Mouse (Mus musculus) gastrocnemius, adult 8-10 months (tissue): ENCODE data around the gene Nbr1. TPM values are rescaled to one million over a fixed set of nuclear protein-coding genes. Genes with fewer than 3 reads are reported as not detected.

ENCODE experiments used
- DNase-seq, 2 experiments: peaks; one replicate each; pipeline ENCODE4 v3.0.0; 2022; ENCODE audit warnings: low spot score in 2 of 2
- total RNA-seq, 4 experiments: library from RNA; stranded (reverse); gene quantifications; 2 replicates each; pipeline ENCODE4 v1.2.4; 2022

Gene Nbr1
- 10 to 100 TPM; 61.4 to 66.8 (median 65.4) TPM for total RNA-seq

DNA sequence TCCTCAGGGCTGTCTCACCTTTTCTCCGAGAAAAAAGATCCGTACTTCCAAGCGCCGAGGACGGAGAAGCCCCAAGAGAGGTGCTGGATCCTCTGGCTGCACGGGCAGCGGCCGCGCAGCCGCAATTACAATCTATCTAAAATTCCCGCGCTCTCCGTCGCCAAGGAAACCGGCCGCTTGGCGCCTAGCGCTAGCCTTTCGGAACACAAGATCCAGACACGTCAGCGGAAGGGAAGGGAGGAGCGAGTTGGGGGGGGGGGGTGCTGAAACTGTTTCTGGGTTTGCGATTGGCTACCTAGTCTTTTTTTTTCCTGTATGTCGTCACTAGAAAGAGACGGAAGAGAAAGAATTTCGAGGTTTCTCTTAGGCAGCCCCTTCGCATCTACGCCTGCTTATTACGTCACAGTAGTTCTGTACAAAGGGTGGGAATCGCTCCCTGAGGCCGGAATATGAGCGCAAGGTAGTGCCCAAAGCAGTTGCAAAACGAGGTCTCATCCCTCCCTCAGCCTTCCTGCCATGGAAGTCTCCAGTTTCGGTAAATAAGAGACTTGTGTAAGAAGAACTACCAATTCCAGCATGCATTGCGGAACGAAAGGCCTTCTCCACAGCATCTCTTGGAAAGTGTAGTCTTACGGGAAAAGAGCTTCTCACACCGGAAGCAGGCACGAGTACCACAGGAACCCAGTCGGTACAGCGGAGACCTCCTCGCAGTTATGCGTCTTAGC lies at the start of gene Nbr1, which contains the start of gene Brca1:
TSS of gene Nbr1 (plus strand) at position 399 of the 725 bp plus-strand sequence.
TSS of gene Brca1 (minus strand) at position 205 of the 725 bp plus-strand sequence.
- peak; percentile 78 to 83 for DNase-seq

DNA sequence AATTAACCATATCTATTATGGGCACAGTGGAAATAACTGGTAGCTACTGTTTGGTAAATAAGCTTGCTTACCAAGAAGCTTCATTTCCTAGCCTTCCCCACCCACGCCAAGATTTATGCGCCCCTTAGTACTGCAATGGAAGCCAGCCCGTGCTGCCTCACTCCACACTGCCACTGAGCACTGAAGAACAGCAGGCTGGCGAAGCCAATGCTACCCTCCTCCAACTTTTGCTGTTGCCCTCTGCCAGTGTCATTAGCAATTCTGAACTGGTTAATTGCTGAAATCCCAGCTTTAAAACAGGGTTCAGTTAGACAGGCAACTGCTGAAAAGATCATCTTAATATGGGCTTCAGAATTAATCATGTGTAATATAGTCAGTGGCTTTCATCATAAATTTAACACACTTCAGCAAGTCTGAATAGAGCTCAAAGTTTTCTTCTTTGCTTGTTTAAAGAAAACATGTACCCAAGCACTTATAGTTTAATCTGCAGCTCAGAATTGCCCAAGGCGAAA lies 45.6 kb upstream of the Nbr1 start:
- DNase-seq, result no peak

DNA sequence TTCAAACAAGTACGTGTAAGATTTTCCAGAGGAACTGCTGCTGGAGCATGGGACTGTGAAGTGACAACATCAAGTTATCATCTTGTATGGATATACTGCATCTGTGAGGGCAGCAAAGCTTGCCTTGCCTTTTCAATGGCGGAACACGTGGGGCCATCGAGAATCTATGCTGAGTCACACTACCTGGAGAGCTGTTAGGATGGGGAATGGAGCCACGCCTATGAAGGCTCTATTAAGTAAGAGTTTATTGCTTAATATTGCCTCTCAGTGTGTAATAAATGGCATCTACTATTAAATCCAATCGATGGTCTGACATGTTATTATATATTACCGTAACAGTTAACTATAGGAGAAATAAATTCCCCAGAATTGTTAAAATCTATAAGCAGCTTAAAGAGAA lies 44.9 kb upstream of the Nbr1 start:
- no peak for DNase-seq

DNA sequence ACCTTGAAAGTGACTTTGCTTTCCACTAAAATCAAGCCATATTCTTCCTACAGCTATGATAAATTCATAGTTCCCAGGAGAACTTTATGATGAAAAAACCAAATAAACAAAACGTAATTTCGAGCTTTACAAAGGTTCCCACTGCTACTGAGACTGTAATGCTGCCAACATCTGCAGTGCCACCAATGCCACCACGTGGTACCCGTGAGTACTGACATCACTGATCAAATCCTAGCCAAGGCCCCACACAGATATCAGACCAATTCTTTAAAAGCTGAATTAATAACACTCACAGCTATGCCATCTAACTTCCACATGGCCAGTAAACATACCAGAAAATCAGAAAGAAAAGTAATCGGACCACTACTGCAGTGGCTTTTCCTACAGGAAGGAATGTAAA lies 33.0 kb upstream of the Nbr1 start:
- DNase-seq, result no peak

DNA sequence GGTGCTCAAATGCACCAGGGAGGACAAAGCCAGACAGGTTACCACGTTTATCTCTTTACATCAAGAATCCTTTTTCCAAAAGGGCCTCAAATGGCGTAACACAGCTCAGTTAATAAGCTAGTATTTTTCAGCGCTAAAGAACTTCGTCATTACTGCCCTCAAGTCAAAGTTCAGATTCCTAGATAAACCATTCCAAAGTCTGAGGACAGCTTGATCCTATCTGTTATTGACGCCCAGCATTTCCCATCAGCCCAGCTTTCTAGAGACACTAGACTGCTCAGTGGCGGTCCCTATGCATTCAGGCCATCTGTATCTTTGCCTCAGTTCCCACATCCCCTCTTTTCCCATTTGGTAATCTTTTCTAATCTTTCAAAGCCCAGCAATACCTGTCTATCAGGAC lies 32.6 kb upstream of the Nbr1 start:
- no peak for DNase-seq

DNA sequence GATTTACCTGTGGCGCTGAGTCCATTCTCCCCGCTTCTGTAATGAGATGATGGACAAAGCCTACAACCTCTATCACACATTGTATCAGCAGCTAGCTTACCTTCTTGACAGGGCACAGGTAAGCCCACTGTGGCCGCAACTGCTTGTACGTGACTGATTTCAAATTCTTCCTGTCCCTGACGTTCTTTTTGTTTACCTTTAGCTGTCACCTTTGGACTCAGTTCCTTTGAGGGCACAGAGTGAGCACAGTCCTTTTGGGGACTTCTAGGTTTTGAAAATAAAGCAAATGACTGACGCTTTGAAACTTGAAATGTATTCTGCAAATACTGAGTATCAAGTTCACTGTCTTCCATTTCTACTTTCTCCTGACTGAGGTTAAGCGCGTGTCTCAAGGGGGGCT lies 27.5 kb upstream of the Nbr1 start:
- DNase-seq, result no peak

DNA sequence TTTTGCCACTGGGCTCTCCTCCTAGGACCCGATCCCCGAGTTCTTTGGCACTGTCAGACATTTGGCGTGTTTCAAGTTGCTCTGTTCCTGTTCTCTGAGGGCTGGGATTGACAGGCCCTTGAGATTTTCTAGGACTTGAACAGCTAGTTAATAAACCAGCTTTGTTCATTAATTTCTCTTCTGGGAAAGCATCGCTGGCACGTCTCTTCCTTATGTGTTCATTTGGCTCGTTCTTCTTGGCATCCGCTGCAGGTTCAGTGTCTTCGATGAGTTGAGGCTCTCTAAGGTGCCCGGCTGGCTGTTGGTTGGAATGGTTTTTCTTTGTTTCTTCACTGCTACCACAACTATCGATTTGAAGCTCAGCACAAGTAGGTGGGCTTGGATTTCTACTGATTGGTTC lies 26.9 kb upstream of the Nbr1 start:
- DNase-seq, result no peak

DNA sequence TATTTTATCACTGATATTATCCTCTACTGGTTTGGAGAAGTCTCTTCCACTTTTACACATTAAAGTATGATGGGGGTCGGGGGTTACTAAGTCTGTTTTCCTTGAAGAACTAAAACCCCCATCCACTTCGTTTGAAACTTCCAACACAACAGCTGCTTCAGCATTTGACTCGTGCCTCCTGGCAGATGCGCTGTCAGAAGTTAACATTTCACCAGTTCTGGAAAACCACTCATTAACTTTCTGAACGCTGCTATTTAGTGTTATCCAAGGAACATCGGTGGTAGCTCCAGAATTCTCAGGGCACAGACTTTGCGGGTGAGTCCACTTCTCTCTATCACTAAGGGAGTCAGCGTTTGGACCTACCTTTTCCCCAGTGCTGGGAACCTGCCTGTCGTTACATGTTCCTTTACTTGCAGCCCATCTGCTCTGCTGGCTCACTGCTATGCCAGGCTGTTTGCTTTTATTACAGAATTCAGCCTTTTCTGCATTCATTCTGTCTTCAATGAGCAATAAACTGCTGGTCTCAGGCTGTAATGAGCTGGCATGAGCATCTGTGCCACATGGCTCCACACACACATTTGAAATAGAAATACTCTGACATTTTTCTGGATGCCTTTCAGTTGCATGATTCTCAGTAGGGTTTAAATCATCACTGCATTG lies 25.9 kb upstream of the Nbr1 start:
- DNase-seq, result no peak

DNA sequence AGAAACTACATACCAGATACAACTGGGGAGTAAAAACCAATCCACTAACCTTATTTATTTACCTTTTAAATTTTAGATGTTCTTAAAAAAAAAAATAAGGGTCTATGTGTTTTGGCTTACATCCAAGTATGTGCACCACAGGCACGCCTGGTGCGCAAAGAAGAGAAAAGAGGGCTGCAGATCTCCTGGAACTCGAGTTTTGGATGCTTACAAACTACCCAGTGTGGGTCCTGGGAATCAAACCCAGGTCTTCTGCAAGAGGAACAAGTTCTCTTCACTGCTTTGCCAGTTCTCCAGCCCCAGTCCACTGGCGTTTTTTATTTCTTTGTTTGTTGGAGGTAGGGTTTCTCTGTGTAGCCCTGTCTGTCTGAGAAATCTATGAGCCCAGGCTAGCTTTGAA lies 25.3 kb upstream of the Nbr1 start:
- no peak for DNase-seq

DNA sequence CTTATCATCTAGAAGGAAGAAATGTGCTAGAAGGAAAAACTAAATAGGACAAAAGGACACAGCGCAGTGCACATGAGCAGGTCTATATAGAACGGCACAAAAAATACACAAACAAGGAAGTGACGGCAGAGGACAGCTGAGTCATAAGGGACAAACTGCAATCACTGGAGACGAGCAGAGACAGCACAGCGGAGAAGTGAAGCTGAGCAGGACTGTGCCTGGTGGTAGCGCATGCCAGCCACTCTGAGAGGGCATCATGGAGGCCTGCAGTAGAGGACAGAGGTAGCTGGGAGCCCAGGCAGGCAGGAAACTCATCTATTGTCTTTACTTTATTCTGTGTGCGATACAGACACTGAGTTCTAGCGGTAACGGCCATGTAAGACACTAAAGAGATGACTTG lies 8.4 kb upstream of the Nbr1 start:
- no peak for DNase-seq

DNA sequence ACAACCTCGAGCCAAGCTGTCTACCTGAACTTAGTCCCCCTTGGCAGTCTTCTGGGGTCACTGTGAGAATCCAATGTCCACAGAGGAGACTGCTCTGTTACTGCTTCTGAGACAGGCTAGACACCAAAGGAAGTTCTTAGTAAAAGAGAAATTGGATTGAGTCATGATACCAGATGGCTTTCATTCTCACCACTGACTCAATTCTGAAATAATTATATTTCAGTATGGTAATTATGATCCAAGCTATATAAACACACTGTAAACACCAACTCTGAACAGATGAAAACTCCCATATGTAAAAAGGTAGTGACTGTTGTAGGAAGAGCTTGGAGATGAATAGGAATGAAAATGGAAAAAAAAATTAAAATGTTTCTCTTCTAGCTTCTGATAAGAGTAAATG lies 7.8 kb upstream of the Nbr1 start:
- DNase-seq, result no peak

DNA sequence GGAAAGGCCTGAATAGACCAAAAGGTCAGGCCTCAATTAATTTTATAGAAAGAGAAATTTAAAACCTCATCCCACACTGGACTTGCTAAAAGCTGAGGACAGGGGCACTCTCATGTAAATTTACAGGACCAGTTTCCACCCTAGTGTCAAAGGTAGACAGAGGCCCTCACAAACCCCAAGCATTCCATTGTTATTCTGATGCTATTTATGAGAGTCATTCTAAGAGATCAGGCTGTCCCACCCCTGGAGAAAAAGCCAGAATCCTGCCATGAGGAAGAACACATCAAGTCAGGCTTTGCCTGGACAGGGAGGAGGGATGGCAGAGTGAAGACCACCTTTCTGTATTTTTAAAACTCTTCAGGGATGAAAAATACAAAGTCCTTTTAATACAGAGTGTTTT lies 3.4 kb upstream of the Nbr1 start:
- no peak for DNase-seq

DNA sequence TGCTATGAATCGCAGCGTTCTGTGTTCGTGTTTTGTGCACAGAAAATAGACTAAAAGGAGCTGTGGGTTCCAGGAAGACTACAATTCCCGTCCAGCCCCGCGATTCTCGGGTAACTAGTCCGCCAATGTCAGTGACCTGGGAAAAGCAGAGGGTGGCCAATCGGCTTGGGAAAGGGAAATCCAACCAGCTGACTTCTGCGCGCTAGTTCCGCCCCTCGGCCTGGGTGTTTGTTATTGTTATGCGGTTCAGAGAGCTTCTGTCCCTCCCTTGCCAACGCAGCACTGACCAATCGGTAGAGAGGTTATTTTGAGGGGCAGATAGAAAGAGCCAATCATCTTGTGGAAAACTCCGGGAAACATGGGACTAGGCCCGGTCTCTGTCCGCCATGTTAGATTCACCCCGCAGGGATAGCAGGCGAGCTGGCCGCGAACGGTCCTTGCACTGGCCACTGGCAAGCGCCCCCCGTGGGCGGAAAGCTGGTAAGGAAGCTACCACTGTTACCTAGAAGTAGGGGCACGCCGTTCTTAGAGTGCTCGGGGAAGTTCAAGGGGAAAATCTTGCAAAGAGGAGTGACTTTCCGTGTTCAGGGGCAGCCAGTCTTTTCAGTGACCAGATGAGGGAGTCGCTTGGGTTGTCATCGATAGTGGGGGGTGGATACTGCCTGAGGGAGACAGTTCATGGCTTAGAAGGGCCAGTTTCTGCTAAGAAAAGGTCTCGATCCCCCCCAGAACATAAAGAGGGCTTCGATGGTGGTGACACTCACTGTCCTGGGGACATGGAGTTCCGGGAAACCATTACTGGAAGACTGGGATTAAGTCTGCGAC lies 739 bp downstream of the Nbr1 start:
- DNase-seq, result peak; percentile 97 to 98

DNA sequence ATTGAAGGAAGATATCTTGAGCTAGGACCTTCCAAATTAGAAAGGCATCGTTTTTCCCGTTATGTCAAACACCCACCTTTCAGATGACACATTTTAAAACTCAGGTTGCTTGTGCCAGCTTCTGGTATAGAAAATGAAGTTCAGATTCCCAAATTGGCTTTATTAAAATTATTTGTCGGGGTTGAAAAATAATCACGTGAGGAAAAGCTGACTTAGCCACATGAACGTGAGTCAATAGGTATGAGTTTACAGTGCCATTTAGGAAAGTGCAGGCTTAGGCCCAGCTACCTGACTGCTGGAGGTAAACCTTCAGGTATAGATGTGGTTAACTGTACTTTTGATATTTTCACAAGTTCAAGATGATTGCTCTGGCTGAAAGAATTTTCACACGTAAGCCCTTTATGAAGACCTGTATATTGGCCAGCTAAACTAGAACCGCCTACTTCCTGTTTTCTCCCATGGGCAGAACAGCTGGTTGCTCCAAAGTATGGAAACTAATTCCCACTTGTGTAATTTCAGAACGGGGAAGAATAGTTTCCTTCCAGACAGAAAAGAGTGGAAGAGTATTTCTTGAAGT lies 1.5 kb downstream of the Nbr1 start:
- no peak for DNase-seq

DNA sequence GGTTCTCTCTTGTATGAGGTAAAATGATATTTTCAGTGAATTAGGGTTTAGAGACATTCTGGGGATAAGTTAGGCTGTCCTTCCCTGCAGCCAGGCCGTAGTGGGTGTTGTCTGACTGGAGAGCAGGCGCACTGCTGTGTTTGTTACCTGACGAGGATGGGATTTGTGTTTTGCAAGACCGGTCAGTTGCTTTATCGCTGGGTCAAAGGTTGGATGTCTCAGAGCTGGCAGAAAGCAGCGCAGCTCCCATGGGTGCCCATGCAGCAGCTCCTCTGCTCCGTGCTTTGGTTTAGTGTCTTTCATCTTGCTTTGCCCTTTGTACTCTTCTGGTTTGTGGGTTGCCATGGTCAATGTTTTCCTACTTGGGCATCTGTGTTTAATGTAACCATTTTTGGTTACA lies 4.6 kb downstream of the Nbr1 start:
- DNase-seq, result no peak

DNA sequence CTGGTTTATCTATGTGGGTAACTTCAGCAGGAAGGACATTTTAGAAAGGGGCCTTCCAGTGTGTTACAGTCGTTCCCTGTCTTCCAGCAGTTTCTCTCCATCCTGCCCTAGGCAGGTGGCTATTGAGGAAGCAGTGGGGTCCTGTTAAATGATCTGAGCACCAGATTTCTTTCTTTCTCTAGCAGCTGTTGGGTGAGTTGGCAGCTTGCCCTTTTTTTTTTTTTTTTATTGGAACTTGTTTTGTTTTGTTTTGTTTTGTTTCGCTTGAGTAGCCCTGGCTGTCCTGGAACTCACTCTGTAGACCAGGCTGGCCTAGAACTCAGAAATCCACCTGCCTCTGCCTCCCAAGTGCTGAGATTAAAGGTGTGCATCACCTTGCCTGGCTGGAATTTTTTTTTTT lies 5.0 kb downstream of the Nbr1 start:
- DNase-seq, result no peak

DNA sequence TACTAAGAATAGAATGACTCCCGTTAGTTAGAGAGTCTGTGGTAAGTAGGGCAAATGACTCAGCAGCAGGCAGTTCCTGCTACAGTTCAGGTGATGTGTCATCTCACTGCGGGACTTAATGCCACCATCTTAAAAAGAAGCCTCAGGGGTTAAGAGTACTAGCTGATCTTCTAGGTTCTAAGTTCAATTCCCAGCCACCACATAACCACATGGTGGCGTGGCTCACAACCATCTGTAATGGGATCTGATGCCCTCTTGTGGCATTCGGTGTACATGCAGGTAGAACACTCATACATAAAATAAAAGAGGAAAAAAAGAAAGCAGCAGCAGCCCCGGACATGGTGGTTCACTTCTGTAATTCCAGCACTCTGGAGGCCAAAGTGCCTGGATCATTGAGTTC lies 10.4 kb downstream of the Nbr1 start:
- DNase-seq, result peak in 1 of 2 experiments; percentile 13

DNA sequence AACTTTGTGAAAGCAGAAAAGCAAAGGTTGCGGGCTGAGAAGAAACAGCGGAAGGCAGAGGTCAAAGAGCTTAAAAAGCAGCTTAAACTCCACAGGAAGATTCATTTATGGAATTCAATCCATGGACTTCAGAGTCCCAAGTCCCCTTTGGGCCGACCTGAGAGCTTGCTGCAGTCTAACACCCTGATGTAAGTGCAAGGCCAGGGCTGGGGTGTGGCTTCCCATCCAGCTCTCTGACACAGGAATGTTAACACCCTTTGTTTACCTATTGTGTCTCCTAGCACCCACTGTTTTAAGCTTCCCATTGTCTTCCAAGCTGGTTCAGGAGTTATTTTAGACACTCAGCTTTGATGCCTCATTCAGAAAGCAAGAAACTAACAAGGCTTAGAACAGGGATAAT lies 16.5 kb downstream of the Nbr1 start:
- no peak for DNase-seq

DNA sequence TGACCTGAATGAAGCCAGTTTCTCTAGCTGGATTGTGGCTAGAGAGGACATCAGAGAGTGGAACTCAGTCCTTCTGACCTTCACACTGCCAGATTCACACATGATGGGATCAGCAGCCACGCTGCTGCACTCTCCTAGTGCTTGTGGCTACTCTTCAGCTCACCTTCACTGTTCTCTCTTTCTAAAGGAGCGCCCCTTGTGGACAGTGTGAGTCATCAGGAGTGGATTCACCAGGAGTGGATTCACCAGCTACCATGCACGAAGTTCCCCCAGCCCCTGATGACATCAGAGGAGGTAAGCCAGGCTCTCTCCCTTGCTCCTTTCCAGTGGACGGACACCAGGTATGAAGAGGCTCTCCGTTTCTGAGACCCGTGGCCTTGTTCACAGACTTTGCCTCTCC lies 24.2 kb downstream of the Nbr1 start:
- no peak for DNase-seq

DNA sequence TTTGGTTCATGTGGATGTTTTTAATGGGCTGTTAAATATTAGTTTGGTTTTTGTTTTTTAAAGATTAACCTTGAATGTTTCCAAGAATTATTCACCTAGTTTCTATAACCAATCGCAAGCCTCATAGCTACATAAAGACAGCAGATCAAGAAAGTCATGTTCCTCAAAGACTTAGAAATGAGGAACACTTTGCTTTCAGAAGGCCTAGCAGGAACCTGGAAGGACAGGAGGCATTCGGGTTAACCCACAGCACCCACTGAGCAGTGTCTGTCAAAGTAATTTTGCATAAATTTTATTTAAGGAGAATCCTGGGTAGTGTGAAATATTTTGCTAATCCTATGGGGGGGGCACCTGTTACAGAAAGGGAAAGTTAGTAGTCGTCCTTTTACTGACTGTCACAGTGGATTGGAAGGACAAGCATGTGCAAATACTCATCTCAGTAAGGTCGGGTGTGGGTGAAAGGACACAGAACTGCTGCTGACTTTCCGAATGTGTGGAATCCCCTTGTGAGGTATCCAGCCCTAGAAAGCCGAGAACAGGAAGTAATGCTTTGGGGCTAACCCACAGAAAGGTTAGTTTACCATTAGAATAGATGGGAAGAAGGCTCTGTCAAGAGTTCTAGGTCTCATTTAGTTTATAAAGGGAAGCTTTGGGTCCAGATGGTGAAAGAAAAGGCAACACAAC lies 29.3 kb downstream of the Nbr1 start:
- DNase-seq, result no peak
